In the genomic region with DNA sequence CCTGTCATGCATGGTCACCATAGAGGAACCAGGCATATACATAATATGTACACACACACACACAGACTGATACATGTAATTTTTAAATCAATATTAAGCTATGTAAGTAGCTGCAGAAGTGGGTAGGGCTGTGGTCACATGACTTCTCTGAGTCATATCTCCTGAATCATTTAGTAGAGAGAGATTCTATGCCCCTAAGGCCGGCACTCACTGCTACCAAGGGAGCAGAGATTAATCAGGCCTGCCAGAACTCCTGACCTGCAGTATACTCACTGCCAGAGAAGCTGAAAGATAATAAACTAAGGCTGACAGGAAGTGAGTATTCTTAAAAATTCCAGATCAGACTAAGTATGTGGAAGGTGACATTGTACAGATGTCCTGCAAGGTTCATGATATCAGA, we compare ENCODE assay signal across 24 mouse cellular contexts.
A peak's percentile ranks its signal among the peaks of the same experiment; 100 is the strongest.
DNase-seq lines count a peak whose midpoint lies in the region; ATAC-seq lines count a peak whose summit lies in the region.
"Had no signal": no experiment of that assay in that cellular context is flagged by ENCODE, and none has a peak within 500 bp of the region (broad histone marks: within the 10 kb centered on the region; RNA-seq: fewer than 3 reads in every experiment).

No protein-coding gene starts in this region.

- no peaks in the 10 kb centered on the region for H3K36me3 ChIP-seq in intestine, embryonic 16.5 days (ENCODE audit: control insufficient read depth, insufficient read depth, low read length)
- H3K36me3 ChIP-seq: hindbrain, embryonic 15.5 days; kidney, embryonic 15.5 days; neural tube, embryonic 13.5 days had no signal

- no peaks in the 10 kb centered on the region for H3K9me3 ChIP-seq in intestine, embryonic 16.5 days (ENCODE audit: control insufficient read depth, low read length)
- H3K9me3 ChIP-seq: forebrain, embryonic 13.5 days; hindbrain, embryonic 15.5 days; kidney, embryonic 15.5 days; neural tube, embryonic 13.5 days had no signal

- no peaks in the 10 kb centered on the region for H3K27me3 ChIP-seq in intestine, embryonic 16.5 days (replicated peaks; ENCODE audit: control insufficient read depth, insufficient read depth, low read length)
- H3K27me3 ChIP-seq: forebrain, embryonic 13.5 days; heart, embryonic 15.5 days; hindbrain, embryonic 15.5 days; kidney, embryonic 15.5 days; neural tube, embryonic 13.5 days had no signal

- 24% methylated on average over 1 of the region's 1 CpGs for WGBS in intestine, embryonic 16.5 days

- H3K4me2 ChIP-seq in intestine, embryonic 16.5 days (ENCODE audit: low read depth, low read length) = no peak overlapping the region
- H3K4me2 ChIP-seq: forebrain, embryonic 13.5 days; heart, embryonic 15.5 days; hindbrain, embryonic 15.5 days; kidney, embryonic 15.5 days; neural tube, embryonic 13.5 days had no signal

- no peak overlapping the region for H3K9ac ChIP-seq in intestine, embryonic 16.5 days (ENCODE audit: low read depth, low read length)
- H3K9ac ChIP-seq: forebrain, embryonic 13.5 days; heart, embryonic 15.5 days; hindbrain, embryonic 15.5 days; kidney, embryonic 15.5 days; liver, postnatal 0 days; neural tube, embryonic 13.5 days had no signal

- H3K27ac ChIP-seq in intestine, embryonic 16.5 days (ENCODE audit: low read length) = no peak overlapping the region
- H3K27ac ChIP-seq: forebrain, embryonic 13.5 days; gastrocnemius, adult 2 months; heart, embryonic 15.5 days; hindbrain, embryonic 15.5 days; kidney, embryonic 15.5 days; neural tube, embryonic 13.5 days had no signal

- DNase-seq in adrenal gland, adult (ENCODE audit: inconsistent age in 2 of 2, low spot score in 1 of 2) = peak; percentile 55 to 76
- DNase-seq in adrenal gland, postnatal 4 days (ENCODE audit: low spot score in 2 of 2) = no peak
- peak; percentile 6 for DNase-seq in 416B (ENCODE audit: low read depth)
- DNase-seq in adrenal gland, postnatal 14 days = peak; percentile 55
- no peak for DNase-seq in kidney, postnatal 25 days
- no peak for DNase-seq in ovary, postnatal 36 days (ENCODE audit: low spot score)
- no peak for DNase-seq in cerebellum, postnatal 25 days
- DNase-seq: cerebellum, adult 11 months; cerebellum, postnatal 10 days; embryo, embryonic 11 days; gastrocnemius, adult 2 months; heart, postnatal 4 days; kidney, adult 11 months; kidney, postnatal 4 days; liver, postnatal 0 days; midbrain, embryonic 14.5 days; thymus, adult 2 months had no signal

- no peak overlapping the region for H3K4me3 ChIP-seq in intestine, embryonic 16.5 days (ENCODE audit: low read length)
- H3K4me3 ChIP-seq: forebrain, embryonic 13.5 days; gastrocnemius, adult 2 months; heart, embryonic 15.5 days; hindbrain, embryonic 15.5 days; kidney, embryonic 15.5 days; myocyte; neural tube, embryonic 13.5 days had no signal

- H3K4me1 ChIP-seq in intestine, embryonic 16.5 days (ENCODE audit: control insufficient read depth, insufficient read depth, low read length) = 0 out of 2 replicates have a peak, but pooled peaks cover 3% of the 10 kb centered on the region

- peak; percentile 58; the same call in 1 of the 2 replicates for ATAC-seq in intestine, embryonic 16.5 days
- ATAC-seq: forebrain, embryonic 13.5 days; liver, postnatal 0 days had no signal

Comparison
In these comparisons a context has a peak if more than half of its experiments do, and no peak if none do; other contexts are left out.
1. DNase-seq: peak in adrenal gland, adult (2 of 2), 416B (single experiment) and adrenal gland, postnatal 14 days (single experiment); none in adrenal gland, postnatal 4 days (0 of 2), kidney, postnatal 25 days (0 of 2), ovary, postnatal 36 days (single experiment) and cerebellum, postnatal 25 days (0 of 2).